In the genomic region with DNA sequence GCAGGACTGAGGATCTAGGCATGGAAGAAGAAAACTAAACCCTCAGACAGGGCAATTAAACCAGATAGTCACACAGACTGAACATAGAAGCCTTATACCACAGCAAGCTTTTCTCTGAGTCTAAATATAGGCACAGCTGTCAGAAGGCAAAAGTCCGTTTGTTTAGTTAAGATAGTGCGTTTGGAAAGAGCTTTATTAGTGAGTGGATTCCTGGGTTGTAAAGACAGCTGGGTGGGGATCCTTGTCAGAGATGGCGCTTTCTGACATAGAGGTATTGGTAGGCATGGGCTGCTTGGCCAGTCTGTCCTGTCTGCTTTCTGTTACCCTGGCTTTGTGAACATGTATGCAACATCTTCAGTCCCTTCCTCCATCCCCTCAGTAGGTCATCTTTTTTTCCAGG, we compare ENCODE assay signal across 16 mouse cellular contexts.
DNase-seq lines count a peak whose midpoint lies in the region; ATAC-seq and TF ChIP-seq lines count a peak whose summit lies in the region.
"Had no signal": no experiment of that assay in that cellular context is flagged by ENCODE, and none has a peak within 500 bp of the region (broad histone marks: within the 10 kb centered on the region; RNA-seq: fewer than 3 reads in every experiment).

No protein-coding gene starts in this region.

- no peak overlapping the region for H3K9ac ChIP-seq in intestine, postnatal 0 days (ENCODE audit: low read depth, low read length)
- H3K9ac ChIP-seq: forebrain, embryonic 13.5 days; forebrain, embryonic 15.5 days had no signal

- no peaks in the 10 kb centered on the region for H3K9me3 ChIP-seq in intestine, postnatal 0 days (ENCODE audit: control insufficient read depth)
- H3K9me3 ChIP-seq in midbrain, embryonic 10.5 days (replicated peaks) = no peaks in the 10 kb centered on the region
- H3K9me3 ChIP-seq: embryonic facial prominence, embryonic 10.5 days; embryonic facial prominence, embryonic 12.5 days; forebrain, embryonic 13.5 days; forebrain, embryonic 15.5 days had no signal

- no peaks in the 10 kb centered on the region for H3K36me3 ChIP-seq in intestine, postnatal 0 days (ENCODE audit: control insufficient read depth, insufficient read depth)
- H3K36me3 ChIP-seq in midbrain, embryonic 10.5 days = no peaks in the 10 kb centered on the region
- H3K36me3 ChIP-seq: embryonic facial prominence, embryonic 10.5 days; embryonic facial prominence, embryonic 12.5 days; forebrain, embryonic 15.5 days; G1E had no signal

- H3K4me3 ChIP-seq in left cerebral cortex, adult 2 months = no peak overlapping the region
- no peak overlapping the region for H3K4me3 ChIP-seq in intestine, postnatal 0 days (ENCODE audit: low read depth, low read length)
- no peak overlapping the region for H3K4me3 ChIP-seq in midbrain, embryonic 10.5 days
- H3K4me3 ChIP-seq: embryonic facial prominence, embryonic 10.5 days; embryonic facial prominence, embryonic 12.5 days; forebrain, embryonic 13.5 days; forebrain, embryonic 15.5 days had no signal

- H3K27me3 ChIP-seq in intestine, postnatal 0 days (replicated peaks; ENCODE audit: control insufficient read depth, insufficient read depth, low read length) = no peaks in the 10 kb centered on the region
- H3K27me3 ChIP-seq in midbrain, embryonic 10.5 days (ENCODE audit: low read depth, poor library complexity, severe bottlenecking) = no peaks in the 10 kb centered on the region
- H3K27me3 ChIP-seq: embryonic facial prominence, embryonic 12.5 days; forebrain, embryonic 13.5 days; forebrain, embryonic 15.5 days; Patski had no signal

- DNase-seq in left cerebral cortex, adult 2 months (ENCODE audit: extremely low spot score in 1 of 2, low spot score in 2 of 2) = no peak
- DNase-seq in left cerebral cortex, postnatal 10 days (ENCODE audit: extremely low spot score in 1 of 2, low spot score in 2 of 2) = no peak
- DNase-seq in midbrain, embryonic 10.5 days (ENCODE audit: low spot score) = no peak
- no peak for DNase-seq in layer of hippocampus, adult 11-12 months (ENCODE audit: low spot score)
- DNase-seq: adrenal gland, adult 8-10 months; B cell, adult 2 months; cerebellum, adult 9-10 months had no signal

- H3K4me2 ChIP-seq in intestine, postnatal 0 days (replicated peaks; ENCODE audit: low read depth) = no peak overlapping the region
- H3K4me2 ChIP-seq: embryonic facial prominence, embryonic 12.5 days; forebrain, embryonic 13.5 days; forebrain, embryonic 15.5 days had no signal

- no peak for TF ChIP-seq CTCF in left cerebral cortex, adult 2 months (IDR thresholded peaks at IDR 0.05)
- TF ChIP-seq CTCF in intestine, postnatal 0 days (IDR thresholded peaks at IDR 0.05; ENCODE audit: low read depth) = no peak

- 19% methylated on average over 3 of the region's 3 CpGs for WGBS in intestine, postnatal 0 days
- WGBS in midbrain, embryonic 10.5 days = 74% methylated on average over 3 of the region's 3 CpGs

- intact Hi-C loops in left cerebral cortex, adult 2 months (cut with DNase I) = no loop called here
- intact Hi-C loops in left cerebral cortex, postnatal 10 days (cut with DNase I) = loop anchor here (10.0 kb wide), 1 partner anchor 128 kb away; no protein-coding TSS in a partner anchor

- ATAC-seq in intestine, postnatal 0 days = peak; percentile 58
- ATAC-seq: activated CD4-positive, CD25-positive, alpha-beta regulatory T cell, adult 4 months; CD4-positive, CD25-positive, alpha-beta regulatory T cell, adult 4 months; forebrain, embryonic 13.5 days; forebrain, embryonic 15.5 days; Patski had no signal

- H3K27ac ChIP-seq in left cerebral cortex, adult 2 months = peak overlapping the region; percentile 30; the same call in 1 of the 2 replicates
- peak overlapping the region; percentile 78 for H3K27ac ChIP-seq in intestine, postnatal 0 days (ENCODE audit: low read depth, low read length)
- H3K27ac ChIP-seq in midbrain, embryonic 10.5 days (replicated peaks) = no peak overlapping the region
- H3K27ac ChIP-seq: embryonic facial prominence, embryonic 10.5 days; embryonic facial prominence, embryonic 12.5 days; forebrain, embryonic 13.5 days; forebrain, embryonic 15.5 days had no signal

- no peaks in the 10 kb centered on the region for H3K4me1 ChIP-seq in intestine, postnatal 0 days (replicated peaks; ENCODE audit: control insufficient read depth, insufficient read depth, low read length)
- H3K4me1 ChIP-seq in midbrain, embryonic 10.5 days = peaks cover 14% of the 10 kb centered on the region
- H3K4me1 ChIP-seq: forebrain, embryonic 13.5 days; forebrain, embryonic 15.5 days had no signal
